Mouse (Mus musculus) spleen, embryonic (tissue): ENCODE results near the gene Bod1l.

Experiments used
- CTCF ChIA-PET: fragments of 350-600 bp; sonication (Branson Sonifier 250); formaldehyde crosslinking; loops from one replicate; lab custom pipeline; 2022; lab: Charles Lee

Bod1l gene

GRCm38 (mm10) chr5:41844147-41844529, at the start of gene Bod1l:
Gene Bod1l (minus strand): TSS chr5:41844315.
- CTCF ChIA-PET, result no interaction called here

DNA sequence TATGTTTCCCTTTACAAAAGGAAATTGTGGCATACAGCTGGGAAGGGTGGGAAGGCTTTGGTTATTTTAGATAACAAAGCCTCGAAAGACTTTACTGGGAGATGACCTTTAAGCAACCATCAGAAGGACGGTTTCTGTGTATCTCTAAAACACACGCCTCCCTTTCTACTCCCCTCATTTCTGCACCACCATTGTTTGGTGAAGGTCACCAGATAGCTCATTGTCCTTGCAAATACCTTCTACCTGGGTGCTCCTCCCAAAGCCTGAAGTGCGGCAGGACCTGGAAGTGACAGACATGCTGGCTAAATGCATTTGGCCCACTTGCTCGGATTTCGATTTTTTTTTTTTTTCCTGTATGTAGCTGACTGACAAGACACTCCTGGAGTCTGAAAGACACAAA, 49.2 kb upstream of the Bod1l start:
- CTCF ChIA-PET, result no interaction called here

DNA sequence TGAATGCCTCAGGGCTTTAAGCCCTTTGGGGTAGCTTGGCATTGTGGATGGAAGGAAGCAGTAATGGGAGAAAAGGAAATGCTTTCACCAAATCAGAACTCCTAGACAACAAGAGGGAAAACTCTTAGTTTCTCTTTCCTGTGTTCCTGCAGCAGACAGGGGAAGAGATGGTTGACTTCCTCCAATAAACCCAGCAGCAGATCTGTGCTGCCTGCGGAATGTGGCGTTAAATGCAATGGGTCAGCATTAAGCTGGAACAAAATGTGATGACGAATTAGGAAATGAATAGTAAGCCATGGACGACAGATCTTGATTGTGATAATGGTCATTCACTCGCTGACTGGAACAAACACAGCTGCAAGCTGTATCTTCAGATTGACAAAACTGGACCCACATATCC, 46.8 kb upstream of the Bod1l start:
- CTCF ChIA-PET, result no interaction called here

- CTCF ChIA-PET, result no interaction called here
Measured at GRCm38 (mm10) chr5:41889245-41889849, 45.2 kb upstream of the Bod1l start.

DNA sequence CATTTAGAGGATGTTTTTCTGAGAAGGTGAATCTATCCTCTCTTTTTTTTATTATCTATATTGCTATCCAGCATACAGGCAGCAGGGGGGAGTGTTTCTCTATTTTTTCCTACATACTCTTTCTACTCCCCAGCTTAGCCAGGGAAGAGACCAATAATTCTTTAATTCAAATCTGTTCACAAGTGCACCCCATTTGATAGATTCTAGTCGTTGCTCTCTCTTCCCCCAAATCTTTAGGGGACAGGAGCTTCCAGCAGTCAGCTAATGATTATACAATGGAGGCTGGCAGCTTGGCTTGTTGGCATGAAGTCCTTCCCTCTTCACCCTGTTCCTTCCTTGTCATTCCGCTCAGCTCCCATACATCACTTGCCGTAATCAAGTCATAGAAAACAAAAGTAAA, 44.7 kb upstream of the Bod1l start:
- CTCF ChIA-PET, result no interaction called here

- CTCF ChIA-PET, result no interaction called here
Measured at GRCm38 (mm10) chr5:41887738-41888137, 43.6 kb upstream of the Bod1l start.

GRCm38 (mm10) chr5:41884563-41884962, 40.4 kb upstream of the Bod1l start:
- CTCF ChIA-PET, result no interaction called here

- CTCF ChIA-PET, result no interaction called here
Measured at GRCm38 (mm10) chr5:41871164-41871563, 27.0 kb upstream of the Bod1l start.

DNA sequence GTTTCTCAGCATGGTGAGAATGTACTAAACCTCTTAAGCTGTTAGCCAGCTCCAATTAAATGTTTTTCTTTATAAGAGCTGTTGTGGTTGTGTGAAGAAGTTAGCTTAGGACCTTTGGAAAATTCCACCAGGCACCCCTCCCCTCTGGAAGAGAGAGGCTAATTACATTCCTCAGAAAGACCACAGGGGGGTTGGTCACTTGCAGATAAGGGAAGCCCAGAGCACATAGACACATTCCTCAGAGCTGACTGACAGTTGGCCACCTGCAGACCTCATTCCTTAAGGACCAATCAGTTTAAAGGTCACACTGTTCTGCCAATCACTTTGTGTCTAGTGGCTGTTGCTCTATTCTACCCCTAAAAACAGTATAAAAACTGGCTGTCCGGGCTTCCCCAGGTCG, 11.7 kb upstream of the Bod1l start:
- CTCF ChIA-PET, result no interaction called here

DNA sequence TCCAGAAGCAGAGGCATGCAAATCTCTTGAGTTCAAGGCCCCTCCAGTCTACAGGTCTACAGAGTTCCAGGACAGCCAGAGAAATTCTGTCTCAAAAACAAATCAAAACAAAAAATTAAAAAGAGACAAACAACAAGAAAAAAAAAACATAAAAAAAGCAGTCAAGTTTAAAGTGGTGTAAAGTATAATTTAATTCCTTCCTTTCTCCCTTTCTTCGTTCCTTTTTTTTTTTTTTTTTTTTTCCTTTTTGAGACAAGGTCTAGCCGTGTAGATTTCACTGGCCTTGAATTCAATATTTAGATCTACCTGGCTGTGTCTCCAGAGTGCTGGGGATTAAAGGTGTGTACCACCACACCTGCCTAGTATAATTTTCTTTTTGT, 1.4 kb upstream of the Bod1l start:
- CTCF ChIA-PET, result interaction anchor here (0.7 kb wide), 1 partner anchor 71 kb away, joined by 16 read pairs; no protein-coding TSS in a partner anchor

- CTCF ChIA-PET, result interaction anchor here (0.7 kb wide), 2 partner anchors 15 to 71 kb away, joined by 10 to 16 read pairs; no protein-coding TSS in a partner anchor
Measured at GRCm38 (mm10) chr5:41844820-41845557, 874 bp upstream of the Bod1l start.

DNA sequence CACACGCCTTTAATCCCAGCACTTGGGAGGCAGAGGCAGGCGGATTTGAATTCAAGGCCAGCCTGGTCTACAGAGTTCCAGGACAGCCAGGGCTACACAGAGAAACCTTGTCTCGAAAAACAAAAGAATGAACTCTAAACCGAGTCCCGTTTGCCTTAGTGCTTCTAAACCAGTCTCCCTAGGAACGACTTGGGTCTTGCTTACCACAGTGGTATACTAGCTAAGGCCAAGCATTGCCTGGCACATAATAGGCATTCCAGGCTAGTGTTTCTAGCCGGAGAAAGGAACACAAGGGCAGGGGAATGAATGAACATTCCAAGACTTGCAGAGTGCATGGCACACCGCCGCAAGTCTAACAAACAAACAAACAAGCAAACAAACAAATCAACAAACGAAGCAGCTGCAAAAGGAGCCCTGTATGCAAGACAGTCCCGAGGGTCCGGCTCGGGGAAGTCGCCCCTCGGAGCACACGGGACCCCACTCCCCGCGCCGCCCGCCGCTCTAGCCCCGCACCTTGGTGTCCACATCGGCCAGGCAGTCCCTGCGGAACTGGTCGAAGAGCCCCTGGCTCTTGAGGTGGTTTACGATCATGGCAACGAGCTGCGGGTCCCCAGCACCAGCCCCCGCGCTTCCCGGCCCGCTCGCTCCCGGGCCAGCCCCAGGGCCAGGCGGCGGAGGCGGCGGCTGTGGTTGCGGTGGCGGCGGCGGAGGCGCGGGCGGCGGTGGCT, 532 bp downstream of the Bod1l start:
- CTCF ChIA-PET, result no interaction called here

DNA sequence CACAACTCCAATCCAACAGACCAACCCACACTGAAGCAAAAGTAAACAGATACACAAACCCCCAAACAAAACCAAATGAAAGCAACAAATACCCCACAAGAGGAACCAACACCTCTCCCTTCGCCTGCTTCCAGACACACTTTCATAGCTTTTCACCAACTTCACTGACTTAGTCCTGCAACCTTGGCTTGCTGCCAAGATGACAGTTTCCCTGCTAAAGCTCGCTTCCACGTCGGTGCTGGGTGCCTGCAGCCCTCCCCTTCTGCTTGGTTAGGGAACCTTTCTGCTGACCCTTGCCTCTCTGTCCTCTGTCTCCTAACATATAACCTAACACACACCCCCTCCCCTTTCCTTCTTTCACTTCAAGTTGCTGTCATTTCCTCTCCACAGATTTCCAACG, 1.4 kb downstream of the Bod1l start:
- CTCF ChIA-PET, result no interaction called here

DNA sequence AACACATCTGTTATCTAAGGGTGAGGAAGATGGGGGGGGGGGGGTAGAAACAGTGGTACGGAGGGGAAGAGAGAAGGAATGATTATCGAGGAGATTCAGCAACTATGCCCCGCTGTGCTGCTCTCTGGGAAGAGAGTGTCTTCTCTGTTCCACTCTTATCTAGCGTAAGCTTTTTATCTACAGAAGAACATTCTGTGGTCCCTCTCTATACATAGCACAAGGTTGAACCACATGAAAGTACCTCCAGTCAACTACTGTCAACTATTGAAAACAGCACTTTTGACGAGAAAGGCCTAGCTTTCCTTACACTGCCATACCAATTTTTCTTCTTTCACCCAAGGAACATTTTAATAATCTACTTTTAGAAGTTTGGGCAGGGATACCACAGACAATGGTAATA, 2.4 kb downstream of the Bod1l start:
- CTCF ChIA-PET, result no interaction called here

GRCm38 (mm10) chr5:41830100-41830499, 14.0 kb downstream of the Bod1l start:
- CTCF ChIA-PET, result no interaction called here

DNA sequence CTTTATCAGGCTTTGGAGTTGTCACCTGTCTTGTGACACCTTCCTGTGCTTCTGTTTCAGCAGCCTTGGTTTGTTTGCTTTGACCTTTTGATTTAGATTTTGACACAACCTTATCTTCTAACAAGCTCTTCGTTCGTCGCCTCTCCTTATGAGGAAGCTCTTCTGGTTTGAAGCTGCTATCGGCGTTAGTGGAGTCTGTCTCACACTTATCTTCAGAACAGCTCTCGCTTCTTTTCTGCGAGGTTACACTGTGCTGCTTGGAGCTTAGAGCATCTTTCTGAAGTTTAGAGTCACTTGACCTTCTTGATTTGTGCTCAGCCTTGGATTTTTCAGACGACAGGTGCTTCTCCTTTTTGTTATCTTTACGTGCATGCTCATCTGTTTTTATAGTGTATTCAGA, 23.0 kb downstream of the Bod1l start:
- CTCF ChIA-PET, result no interaction called here

DNA sequence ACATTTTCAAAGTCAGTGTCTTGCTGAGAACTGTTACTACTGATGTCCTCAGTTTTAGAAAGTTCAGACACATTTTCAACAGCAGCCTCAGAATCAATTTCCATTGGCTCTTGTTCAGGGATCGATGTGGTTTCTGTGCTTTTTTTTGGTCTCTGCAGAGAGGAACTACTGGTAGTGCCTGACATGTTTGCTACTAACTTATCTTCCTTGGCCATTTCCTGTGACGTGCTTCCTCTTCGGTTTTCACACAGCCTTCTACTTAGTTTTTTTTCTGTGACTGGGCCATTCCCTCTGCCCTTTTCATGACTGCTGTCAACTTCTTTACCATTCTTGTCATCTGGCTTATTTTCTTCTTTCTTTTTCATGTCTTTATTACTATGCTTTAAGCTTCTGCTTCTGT, 23.6 kb downstream of the Bod1l start:
- CTCF ChIA-PET, result no interaction called here

GRCm38 (mm10) chr5:41812516-41812915, 31.6 kb downstream of the Bod1l start:
- CTCF ChIA-PET, result no interaction called here

DNA sequence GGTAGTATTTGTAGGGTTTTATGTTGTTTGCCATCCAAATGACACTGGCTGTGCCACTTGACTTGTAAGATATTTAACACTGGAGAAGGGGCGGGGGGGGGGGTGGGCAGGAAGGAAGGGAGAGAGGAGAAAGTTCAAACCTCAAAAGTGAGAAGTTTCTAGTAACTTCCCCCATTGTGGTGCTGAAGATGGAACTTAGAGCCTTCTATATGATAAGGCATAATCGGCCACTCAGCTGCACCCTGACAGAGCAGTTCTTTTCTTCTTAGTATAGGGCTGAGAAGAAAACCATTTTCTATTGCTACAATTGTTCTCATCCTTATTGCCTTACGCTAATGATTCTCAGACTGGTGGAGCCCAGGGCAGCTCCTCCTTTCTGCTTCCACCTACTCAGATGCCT, 32.8 kb downstream of the Bod1l start:
- CTCF ChIA-PET, result interaction anchor here (0.6 to 0.7 kb wide), 2 partner anchors 9 to 478 kb away, joined by 4 to 25 read pairs; no protein-coding TSS in a partner anchor

DNA sequence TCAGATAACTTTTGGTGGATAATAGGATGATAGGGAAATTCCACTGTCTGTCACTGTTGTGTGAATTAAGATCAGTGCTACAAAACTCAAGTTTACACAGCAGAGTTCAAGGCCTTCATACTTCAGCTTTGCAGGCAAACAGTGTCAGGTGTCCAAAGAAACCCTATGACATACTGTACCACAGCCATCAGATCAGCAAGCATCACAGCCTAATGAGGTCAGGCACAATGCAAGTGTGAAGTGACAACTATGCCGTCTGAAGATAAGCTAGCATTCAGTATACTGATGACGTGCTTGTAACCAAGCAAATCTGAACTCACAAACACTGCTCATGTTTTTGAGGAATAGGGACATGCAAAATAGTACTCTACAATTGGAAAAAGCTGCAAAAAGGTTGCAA, 36.7 kb downstream of the Bod1l start:
- CTCF ChIA-PET, result no interaction called here

- CTCF ChIA-PET, result interaction anchor here (0.7 kb wide), 1 partner anchor 189 kb away, joined by 3 read pairs; no protein-coding TSS in a partner anchor
Measured at GRCm38 (mm10) chr5:41806176-41806575, 37.9 kb downstream of the Bod1l start.

DNA sequence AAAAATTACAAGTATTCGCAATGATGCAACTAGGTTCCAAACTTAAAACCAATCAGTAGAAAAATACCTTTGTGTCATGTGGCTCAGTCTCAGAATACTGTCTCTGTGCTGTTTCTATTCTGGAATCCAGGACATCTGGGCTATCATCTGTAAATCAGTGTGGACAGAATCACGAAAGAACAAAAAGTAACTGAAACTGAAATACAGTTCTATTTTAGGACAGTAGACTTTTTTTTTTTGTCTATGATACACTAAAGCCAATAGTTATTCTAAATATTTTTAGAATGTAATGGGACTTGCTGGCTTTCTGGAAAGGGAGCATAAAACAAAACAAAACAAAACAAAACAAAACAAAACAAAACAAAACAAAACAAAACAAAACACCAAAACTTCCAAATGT, 39.0 kb downstream of the Bod1l start:
- CTCF ChIA-PET, result no interaction called here

DNA sequence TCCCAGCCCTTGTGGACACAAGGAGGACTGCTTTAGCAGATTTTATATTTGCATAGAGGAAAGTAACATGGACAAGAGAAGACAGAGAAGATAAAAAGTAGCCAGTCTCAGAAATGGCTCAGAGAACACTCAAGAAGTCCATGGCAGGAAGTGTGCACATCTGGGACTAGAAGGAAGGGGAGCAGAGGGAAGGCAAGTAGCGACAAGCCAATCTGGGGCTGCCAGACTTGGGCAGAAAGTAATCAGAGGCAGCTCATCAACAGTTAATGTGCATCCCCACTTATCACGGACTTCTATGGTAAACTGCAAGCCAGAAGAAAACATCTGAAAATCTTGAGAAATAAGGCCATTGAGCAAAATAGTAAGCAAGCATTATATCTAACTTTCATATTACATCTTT, 39.5 kb downstream of the Bod1l start:
- CTCF ChIA-PET, result no interaction called here
